Mouse (Mus musculus): ENCODE measurements around the gene Tet1. TPM values are rescaled to one million over a fixed set of nuclear protein-coding genes. Genes with fewer than 3 reads are reported as not detected.

Tet1 gene
- polyA plus RNA-seq, 1 experiment from 2014 or later: 35.3 TPM

GRCm38 (mm10) chr10:62895386-62895785 is 13.4 kb downstream of the Tet1 start:
- Histone ChIP-seq H3K4me3 (ENCODE audit: low read length) (no peak overlapping the region), H3K4me2 (replicated peaks; ENCODE audit: low read depth, low read length) (no peak overlapping the region), H3K9ac (ENCODE audit: low read depth, low read length) (no peak overlapping the region), H3K27me3 (ENCODE audit: control insufficient read depth, insufficient read depth, low read length) (no peaks in the 10 kb centered on the region), H3K4me1 (ENCODE audit: control insufficient read depth, insufficient read depth, low read length) (no peaks in the 10 kb centered on the region), H3K36me3 (ENCODE audit: control insufficient read depth, insufficient read depth, low read length) (no peaks in the 10 kb centered on the region), H3K9me3 (ENCODE audit: control insufficient read depth, low read length) (no peaks in the 10 kb centered on the region), H3K27ac (ENCODE audit: low read depth, low read length) (no peak overlapping the region)
- no peak for ATAC-seq (ENCODE audit: low FRiP score, low TSS enrichment)
- 78% methylated on average over 6 of the region's 6 CpGs for WGBS

GRCm38 (mm10) chr10:62894447-62894846 is 14.3 kb downstream of the Tet1 start:
- no peaks in the 10 kb centered on the region for H3K4me1 ChIP-seq (ENCODE audit: control insufficient read depth, insufficient read depth, low read length)
- H3K4me3 ChIP-seq (ENCODE audit: low read length): no peak overlapping the region
- no peak for ATAC-seq (ENCODE audit: low FRiP score, low TSS enrichment)
- H3K36me3 ChIP-seq (ENCODE audit: control insufficient read depth, insufficient read depth, low read length): no peaks in the 10 kb centered on the region
- 79% methylated on average over 3 of the region's 3 CpGs for WGBS
- no peak overlapping the region for H3K4me2 ChIP-seq (replicated peaks; ENCODE audit: low read depth, low read length)
- H3K9ac ChIP-seq (ENCODE audit: low read depth, low read length): no peak overlapping the region
- no peaks in the 10 kb centered on the region for H3K9me3 ChIP-seq (ENCODE audit: control insufficient read depth, low read length)
- H3K27me3 ChIP-seq (ENCODE audit: control insufficient read depth, insufficient read depth, low read length): no peaks in the 10 kb centered on the region
- H3K27ac ChIP-seq (ENCODE audit: low read depth, low read length): no peak overlapping the region

DNA sequence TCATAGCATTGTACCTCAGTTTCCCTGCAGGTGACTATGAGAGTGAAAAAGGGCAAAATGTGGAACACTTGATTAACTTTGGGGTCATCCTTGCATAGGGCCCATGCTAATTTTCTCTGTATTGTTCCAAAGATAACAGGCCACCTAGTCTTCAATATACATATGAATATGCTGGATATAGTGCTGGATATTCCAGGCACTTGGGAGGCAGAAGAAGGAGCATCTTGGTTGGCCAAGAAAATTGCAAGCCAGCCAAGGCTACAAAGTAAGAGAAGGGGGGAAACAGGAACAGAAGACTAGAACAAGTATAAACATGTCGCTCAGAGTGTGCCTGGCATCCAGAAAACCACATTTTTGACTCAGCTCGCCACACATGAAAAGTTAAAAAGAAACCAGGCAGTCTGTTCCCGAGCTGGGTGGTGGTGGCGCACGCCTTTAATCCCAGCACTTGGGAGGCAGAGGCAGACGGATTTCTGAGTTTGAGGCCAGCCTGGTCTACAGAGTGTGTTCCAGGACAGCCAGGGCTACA is 15.4 kb downstream of the Tet1 start:
- Histone ChIP-seq H3K9me3 (ENCODE audit: control insufficient read depth, low read length) (no peaks in the 10 kb centered on the region), H3K9ac (ENCODE audit: low read depth, low read length) (no peak overlapping the region)
- 69% methylated on average over 6 of the region's 6 CpGs for WGBS

DNA sequence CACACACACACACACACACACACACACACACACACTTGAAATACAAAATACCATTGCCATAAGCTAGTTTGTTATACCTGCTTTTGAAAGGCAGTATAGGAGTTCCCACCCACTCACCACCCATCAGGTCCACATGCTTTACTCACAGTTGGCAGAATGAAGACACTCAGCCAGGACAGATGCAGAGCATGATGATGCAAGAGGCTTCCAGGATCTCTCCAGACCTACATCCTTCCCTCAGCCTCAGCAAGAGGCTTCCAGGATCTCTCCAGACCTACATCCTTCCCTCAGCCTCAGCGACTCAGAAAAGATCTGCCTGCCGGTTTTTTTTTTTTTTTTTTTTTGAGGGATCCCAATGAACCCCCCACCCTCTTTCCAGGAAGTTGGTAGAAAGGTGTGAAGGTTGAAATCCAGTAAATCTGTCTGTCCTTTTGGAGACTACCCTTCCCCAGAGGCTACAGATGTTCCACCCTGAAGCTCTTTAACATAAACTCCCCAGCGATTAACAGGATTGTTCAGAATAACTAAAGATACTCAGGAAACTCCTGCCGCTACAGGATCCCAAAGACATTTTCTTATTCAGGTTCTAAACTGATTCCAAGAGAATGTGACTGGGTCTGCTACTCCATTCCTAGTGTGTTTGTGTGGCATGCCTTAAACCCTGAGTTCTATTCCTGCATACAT is 16.1 kb downstream of the Tet1 start:
- 37% methylated on average over 4 of the region's 4 CpGs for WGBS
- Histone ChIP-seq H3K9ac (ENCODE audit: low read depth, low read length) (no peak overlapping the region), H3K27ac (ENCODE audit: low read depth, low read length) (no peak overlapping the region), H3K4me1 (ENCODE audit: control insufficient read depth, insufficient read depth, low read length) (no peaks in the 10 kb centered on the region), H3K4me3 (ENCODE audit: low read length) (no peak overlapping the region), H3K36me3 (ENCODE audit: control insufficient read depth, insufficient read depth, low read length) (no peaks in the 10 kb centered on the region), H3K9me3 (ENCODE audit: control insufficient read depth, low read length) (no peaks in the 10 kb centered on the region), H3K27me3 (ENCODE audit: control insufficient read depth, insufficient read depth, low read length) (no peaks in the 10 kb centered on the region), H3K4me2 (replicated peaks; ENCODE audit: low read depth, low read length) (no peak overlapping the region)
- no peak for ATAC-seq (ENCODE audit: low FRiP score, low TSS enrichment)

More for the DNA sequence above, 15.4 kb downstream of the Tet1 start:
- Histone ChIP-seq H3K4me2 (replicated peaks; ENCODE audit: low read depth, low read length) (no peak overlapping the region), H3K36me3 (ENCODE audit: control insufficient read depth, insufficient read depth, low read length) (no peaks in the 10 kb centered on the region), H3K4me3 (ENCODE audit: low read length) (no peak overlapping the region), H3K4me1 (ENCODE audit: control insufficient read depth, insufficient read depth, low read length) (no peaks in the 10 kb centered on the region), H3K27me3 (ENCODE audit: control insufficient read depth, insufficient read depth, low read length) (no peaks in the 10 kb centered on the region), H3K27ac (ENCODE audit: low read depth, low read length) (no peak overlapping the region)
- ATAC-seq (ENCODE audit: low FRiP score, low TSS enrichment): no peak

DNA sequence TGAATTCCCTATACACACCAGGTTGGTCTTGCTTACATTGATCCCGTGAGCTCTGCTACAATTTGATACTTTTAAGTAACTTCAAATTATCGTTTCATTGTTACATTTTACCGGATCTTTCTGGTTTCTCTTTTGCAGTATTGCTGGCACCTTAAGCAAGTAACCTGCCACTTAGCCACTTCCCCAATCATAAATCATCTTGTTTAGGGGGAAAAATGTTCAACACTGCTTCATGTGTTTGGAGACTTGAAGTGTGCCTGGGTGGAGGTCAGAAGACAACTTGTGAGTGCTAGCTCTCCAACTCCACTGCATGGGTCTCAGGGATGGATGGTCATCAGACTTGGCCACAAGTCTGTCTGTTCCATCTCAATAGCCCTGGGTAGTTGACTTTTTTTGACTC is 17.8 kb downstream of the Tet1 start:
- Histone ChIP-seq H3K4me3 (ENCODE audit: low read length) (no peak overlapping the region), H3K27me3 (ENCODE audit: control insufficient read depth, insufficient read depth, low read length) (no peaks in the 10 kb centered on the region), H3K27ac (ENCODE audit: low read depth, low read length) (no peak overlapping the region), H3K9ac (ENCODE audit: low read depth, low read length) (no peak overlapping the region), H3K9me3 (ENCODE audit: control insufficient read depth, low read length) (no peaks in the 10 kb centered on the region), H3K4me2 (replicated peaks; ENCODE audit: low read depth, low read length) (no peak overlapping the region), H3K36me3 (ENCODE audit: control insufficient read depth, insufficient read depth, low read length) (no peaks in the 10 kb centered on the region), H3K4me1 (ENCODE audit: control insufficient read depth, insufficient read depth, low read length) (no peaks in the 10 kb centered on the region)
- ATAC-seq (ENCODE audit: low FRiP score, low TSS enrichment): no peak
- 72% methylated on average over 3 of the region's 3 CpGs for WGBS

GRCm38 (mm10) chr10:62886799-62887591 is 21.8 kb downstream of the Tet1 start:
- H3K36me3 ChIP-seq (ENCODE audit: control insufficient read depth, insufficient read depth, low read length): no peaks in the 10 kb centered on the region
- under 1% methylated on average over 55 of the region's 56 CpGs for WGBS
- peak overlapping the region; percentile 66 for H3K9ac ChIP-seq (ENCODE audit: low read depth, low read length)
- no peaks in the 10 kb centered on the region for H3K9me3 ChIP-seq (ENCODE audit: control insufficient read depth, low read length)
- H3K4me1 ChIP-seq (ENCODE audit: control insufficient read depth, insufficient read depth, low read length): 0 out of 2 replicates have a peak, but pooled peaks cover 7% of the 10 kb centered on the region
- H3K4me2 ChIP-seq (replicated peaks; ENCODE audit: low read depth, low read length): peak overlapping the region; percentile 96
- H3K27ac ChIP-seq (ENCODE audit: low read depth, low read length): no peak overlapping the region
- no peaks in the 10 kb centered on the region for H3K27me3 ChIP-seq (ENCODE audit: control insufficient read depth, insufficient read depth, low read length)
- H3K4me3 ChIP-seq (ENCODE audit: low read length): peak overlapping the region; percentile 77
- peak; percentile 88 for ATAC-seq (ENCODE audit: low FRiP score, low TSS enrichment)

GRCm38 (mm10) chr10:62885969-62886798 is 22.6 kb downstream of the Tet1 start:
- H3K4me3 ChIP-seq (ENCODE audit: low read length): peak overlapping the region; percentile 77
- peak overlapping the region; percentile 96 for H3K4me2 ChIP-seq (replicated peaks; ENCODE audit: low read depth, low read length)
- H3K27me3 ChIP-seq (ENCODE audit: control insufficient read depth, insufficient read depth, low read length): no peaks in the 10 kb centered on the region
- 0 out of 2 replicates have a peak, but pooled peaks cover 7% of the 10 kb centered on the region for H3K4me1 ChIP-seq (ENCODE audit: control insufficient read depth, insufficient read depth, low read length)
- H3K9ac ChIP-seq (ENCODE audit: low read depth, low read length): peak overlapping the region; percentile 66
- peak; percentile 54 for ATAC-seq (ENCODE audit: low FRiP score, low TSS enrichment)
- no peak overlapping the region for H3K27ac ChIP-seq (ENCODE audit: low read depth, low read length)
- no peaks in the 10 kb centered on the region for H3K36me3 ChIP-seq (ENCODE audit: control insufficient read depth, insufficient read depth, low read length)
- WGBS: under 1% methylated on average over 38 of the region's 38 CpGs
- H3K9me3 ChIP-seq (ENCODE audit: control insufficient read depth, low read length): no peaks in the 10 kb centered on the region

DNA sequence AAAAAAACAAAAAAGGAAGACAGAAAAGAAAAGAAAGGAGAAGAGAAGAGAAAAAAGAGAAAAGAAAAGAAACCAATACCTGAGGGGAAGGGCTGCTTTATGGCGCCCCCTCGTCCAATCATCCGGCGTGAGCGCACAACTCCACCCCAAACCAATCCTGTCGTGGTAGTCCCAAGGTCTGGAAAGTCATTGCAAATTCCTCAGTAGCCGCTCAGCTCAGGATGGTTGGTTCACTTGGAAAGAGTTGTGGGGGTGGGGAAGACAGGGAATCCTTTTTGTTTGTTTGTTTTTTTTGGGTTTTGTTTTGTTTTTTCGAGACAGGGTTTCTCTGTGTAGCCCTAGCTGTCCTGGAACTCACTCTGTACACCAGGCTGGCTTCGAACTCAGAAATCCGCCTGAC is 23.3 kb downstream of the Tet1 start:
- H3K9ac ChIP-seq (ENCODE audit: low read depth, low read length): no peak overlapping the region
- WGBS: 26% methylated on average over 10 of the region's 10 CpGs

More for the DNA sequence above, 23.3 kb downstream of the Tet1 start:
- H3K36me3 ChIP-seq (ENCODE audit: control insufficient read depth, insufficient read depth, low read length): no peaks in the 10 kb centered on the region
- ATAC-seq (ENCODE audit: low FRiP score, low TSS enrichment): no peak
- H3K4me3 ChIP-seq (ENCODE audit: low read length): peak overlapping the region; percentile 77
- no peaks in the 10 kb centered on the region for H3K9me3 ChIP-seq (ENCODE audit: control insufficient read depth, low read length)
- H3K4me1 ChIP-seq (ENCODE audit: control insufficient read depth, insufficient read depth, low read length): 0 out of 2 replicates have a peak, but pooled peaks cover 7% of the 10 kb centered on the region
- H3K4me2 ChIP-seq (replicated peaks; ENCODE audit: low read depth, low read length): peak overlapping the region; percentile 96
- no peaks in the 10 kb centered on the region for H3K27me3 ChIP-seq (ENCODE audit: control insufficient read depth, insufficient read depth, low read length)
- no peak overlapping the region for H3K27ac ChIP-seq (ENCODE audit: low read depth, low read length)
